Mouse (Mus musculus) bone marrow, adult 2 months (tissue): ENCODE results near the gene Aqr.

ENCODE experiments used
- CTCF ChIP-seq: fragments of 200-500 bp; IDR thresholded peaks from 2 replicates; pipeline ENCODE4 v1.5.1; 2011; ENCODE audit warnings: low read length, control low read depth; ENCODE audit not compliant: control insufficient read depth, insufficient read depth
- POLR2A ChIP-seq: fragments of 200-500 bp; IDR thresholded peaks from 2 replicates; pipeline ENCODE4 v1.6.1; 2011; ENCODE audit warnings: low read depth, mild to moderate bottlenecking, control low read depth, low read length, borderline replicate concordance; ENCODE audit not compliant: control insufficient read depth

- TF ChIP-seq CTCF (no peak), POLR2A (no peak)
These were observed 122.8 kb downstream of the Aqr start for GRCm38 (mm10) chr2:114064004-114064403.
